Mouse (Mus musculus): ENCODE data around the gene Rinl. TPM values are rescaled to one million over a fixed set of nuclear protein-coding genes. Genes with fewer than 3 reads are reported as not detected.

Rinl gene
- polyA plus RNA-seq, 1 experiment from 2014 or later = 2.7 TPM

GRCm38 (mm10) chr7:28820358-28821260 lies 31.8 kb downstream of the Rinl start:
- no peaks in the 10 kb centered on the region for H3K27me3 ChIP-seq (replicated peaks; ENCODE audit: control insufficient read depth, insufficient read depth, low read length)
- no peak overlapping the region for H3K4me3 ChIP-seq (ENCODE audit: low read depth, low read length)
- peak overlapping the region; percentile 4 for H3K27ac ChIP-seq (replicated peaks; ENCODE audit: low read depth, low read length)
- H3K4me1 ChIP-seq (ENCODE audit: control insufficient read depth, insufficient read depth, low read length) = 0 out of 2 replicates have a peak, but pooled peaks cover 3% of the 10 kb centered on the region
- DNase-seq (ENCODE audit: low spot score) (peak; percentile 58), ATAC-seq (ENCODE audit: low read depth) (no peak; the same call in 1 of the 2 replicates)
- H3K9me3 ChIP-seq (ENCODE audit: control insufficient read depth, low read length) = no peaks in the 10 kb centered on the region
- WGBS = 67% methylated on average over 12 of the region's 12 CpGs
- H3K4me2 ChIP-seq (ENCODE audit: low read depth, low read length) = no peak overlapping the region
- H3K9ac ChIP-seq (ENCODE audit: low read depth, low read length) = no peak overlapping the region
- peaks cover 79% of the 10 kb centered on the region for H3K36me3 ChIP-seq (ENCODE audit: control insufficient read depth, insufficient read depth, low read length)

- H3K4me1 ChIP-seq (ENCODE audit: control insufficient read depth, insufficient read depth, low read length) = 0 out of 2 replicates have a peak, but pooled peaks cover 3% of the 10 kb centered on the region
These were observed 32.6 kb downstream of the Rinl start for GRCm38 (mm10) chr7:28821261-28821831.

GRCm38 (mm10) chr7:28822556-28822955 lies 33.8 kb downstream of the Rinl start:
- Histone ChIP-seq H3K36me3 (ENCODE audit: control insufficient read depth, insufficient read depth, low read length) (peaks cover 60% of the 10 kb centered on the region), H3K27ac (replicated peaks; ENCODE audit: low read depth, low read length) (no peak overlapping the region), H3K9ac (ENCODE audit: low read depth, low read length) (no peak overlapping the region), H3K4me3 (ENCODE audit: low read depth, low read length) (no peak overlapping the region), H3K4me1 (ENCODE audit: control insufficient read depth, insufficient read depth, low read length) (no peaks in the 10 kb centered on the region), H3K4me2 (ENCODE audit: low read depth, low read length) (no peak overlapping the region), H3K9me3 (ENCODE audit: control insufficient read depth, low read length) (no peaks in the 10 kb centered on the region), H3K27me3 (replicated peaks; ENCODE audit: control insufficient read depth, insufficient read depth, low read length) (no peaks in the 10 kb centered on the region)
- DNase-seq (ENCODE audit: low spot score) (no peak), ATAC-seq (ENCODE audit: low read depth) (no peak)
- WGBS = 53% methylated on average over 1 of the region's 1 CpGs

More at GRCm38 (mm10) chr7:28821261-28821831, 32.6 kb downstream of the Rinl start:
- DNase-seq (ENCODE audit: low spot score) (no peak), ATAC-seq (ENCODE audit: low read depth) (no peak)
- Histone ChIP-seq H3K4me2 (ENCODE audit: low read depth, low read length) (no peak overlapping the region), H3K9me3 (ENCODE audit: control insufficient read depth, low read length) (no peaks in the 10 kb centered on the region), H3K27me3 (replicated peaks; ENCODE audit: control insufficient read depth, insufficient read depth, low read length) (no peaks in the 10 kb centered on the region), H3K27ac (replicated peaks; ENCODE audit: low read depth, low read length) (peak overlapping the region; percentile 4), H3K9ac (ENCODE audit: low read depth, low read length) (no peak overlapping the region), H3K36me3 (ENCODE audit: control insufficient read depth, insufficient read depth, low read length) (peaks cover 72% of the 10 kb centered on the region), H3K4me3 (ENCODE audit: low read depth, low read length) (no peak overlapping the region)
- WGBS = 67% methylated on average over 10 of the region's 10 CpGs

- no peak overlapping the region; the same call in 1 of the 2 replicates for H3K9ac ChIP-seq (ENCODE audit: low read depth, low read length)
- 48% methylated on average over 10 of the region's 10 CpGs for WGBS
- no peak overlapping the region for H3K4me3 ChIP-seq (ENCODE audit: low read depth, low read length)
- peaks cover 53% of the 10 kb centered on the region for H3K36me3 ChIP-seq (ENCODE audit: control insufficient read depth, insufficient read depth, low read length)
- ATAC-seq (ENCODE audit: low read depth) (no peak), DNase-seq (ENCODE audit: low spot score) (no peak)
- H3K4me1 ChIP-seq (ENCODE audit: control insufficient read depth, insufficient read depth, low read length) = no peaks in the 10 kb centered on the region
- H3K9me3 ChIP-seq (ENCODE audit: control insufficient read depth, low read length) = no peaks in the 10 kb centered on the region
- no peaks in the 10 kb centered on the region for H3K27me3 ChIP-seq (replicated peaks; ENCODE audit: control insufficient read depth, insufficient read depth, low read length)
- H3K4me2 ChIP-seq (ENCODE audit: low read depth, low read length) = no peak overlapping the region
- peak overlapping the region; percentile 91 for H3K27ac ChIP-seq (replicated peaks; ENCODE audit: low read depth, low read length)
These were observed 34.5 kb downstream of the Rinl start for GRCm38 (mm10) chr7:28822993-28823903.

GRCm38 (mm10) chr7:28823932-28824331 lies 35.2 kb downstream of the Rinl start:
- Histone ChIP-seq H3K27ac (replicated peaks; ENCODE audit: low read depth, low read length) (peak overlapping the region; percentile 91), H3K4me1 (ENCODE audit: control insufficient read depth, insufficient read depth, low read length) (no peaks in the 10 kb centered on the region), H3K9me3 (ENCODE audit: control insufficient read depth, low read length) (no peaks in the 10 kb centered on the region), H3K27me3 (replicated peaks; ENCODE audit: control insufficient read depth, insufficient read depth, low read length) (no peaks in the 10 kb centered on the region), H3K4me2 (ENCODE audit: low read depth, low read length) (no peak overlapping the region), H3K4me3 (ENCODE audit: low read depth, low read length) (no peak overlapping the region), H3K9ac (ENCODE audit: low read depth, low read length) (no peak overlapping the region; the same call in 1 of the 2 replicates), H3K36me3 (ENCODE audit: control insufficient read depth, insufficient read depth, low read length) (peaks cover 46% of the 10 kb centered on the region)
- no peak for ATAC-seq (ENCODE audit: low read depth)
- DNase-seq (ENCODE audit: low spot score) = no peak
- 45% methylated on average over 2 of the region's 2 CpGs for WGBS

- Histone ChIP-seq H3K27me3 (replicated peaks; ENCODE audit: control insufficient read depth, insufficient read depth, low read length) (no peaks in the 10 kb centered on the region), H3K36me3 (ENCODE audit: control insufficient read depth, insufficient read depth, low read length) (peaks cover 44% of the 10 kb centered on the region), H3K4me2 (ENCODE audit: low read depth, low read length) (peak within 1 kb of the TSS; percentile 53), H3K27ac (replicated peaks; ENCODE audit: low read depth, low read length) (peak within 1 kb of the TSS; percentile 91), H3K4me1 (ENCODE audit: control insufficient read depth, insufficient read depth, low read length) (no peaks in the 10 kb centered on the region), H3K4me3 (ENCODE audit: low read depth, low read length) (peak within 1 kb of the TSS; percentile 50), H3K9me3 (ENCODE audit: control insufficient read depth, low read length) (no peaks in the 10 kb centered on the region), H3K9ac (ENCODE audit: low read depth, low read length) (peak within 1 kb of the TSS; percentile 70)
- peak; percentile 84 for ATAC-seq (ENCODE audit: low read depth)
- WGBS = 2% methylated on average over 33 of the region's 33 CpGs
- DNase-seq (ENCODE audit: low spot score) = peak; percentile 97
These were observed 36.3 kb downstream of the Rinl start, which contains the start of gene Ech1 for GRCm38 (mm10) chr7:28824941-28825685. Gene Ech1, plus strand, starts transcription at chr7:28825217.

GRCm38 (mm10) chr7:28825686-28826401 lies 37.1 kb downstream of the Rinl start:
- DNase-seq (ENCODE audit: low spot score) (no peak), ATAC-seq (ENCODE audit: low read depth) (no peak; the same call in 1 of the 2 replicates)
- Histone ChIP-seq H3K9me3 (ENCODE audit: control insufficient read depth, low read length) (no peaks in the 10 kb centered on the region), H3K4me1 (ENCODE audit: control insufficient read depth, insufficient read depth, low read length) (no peaks in the 10 kb centered on the region), H3K36me3 (ENCODE audit: control insufficient read depth, insufficient read depth, low read length) (peaks cover 44% of the 10 kb centered on the region), H3K4me2 (ENCODE audit: low read depth, low read length) (peak overlapping the region; percentile 53), H3K27ac (replicated peaks; ENCODE audit: low read depth, low read length) (peak overlapping the region; percentile 91), H3K27me3 (replicated peaks; ENCODE audit: control insufficient read depth, insufficient read depth, low read length) (no peaks in the 10 kb centered on the region), H3K4me3 (ENCODE audit: low read depth, low read length) (peak overlapping the region; percentile 50), H3K9ac (ENCODE audit: low read depth, low read length) (peak overlapping the region; percentile 70)
- 51% methylated on average over 11 of the region's 11 CpGs for WGBS

Measured in embryonic facial prominence, embryonic 14.5 days (tissue).